ENCODE assay signal across 10 mouse cellular contexts in the genomic region with DNA sequence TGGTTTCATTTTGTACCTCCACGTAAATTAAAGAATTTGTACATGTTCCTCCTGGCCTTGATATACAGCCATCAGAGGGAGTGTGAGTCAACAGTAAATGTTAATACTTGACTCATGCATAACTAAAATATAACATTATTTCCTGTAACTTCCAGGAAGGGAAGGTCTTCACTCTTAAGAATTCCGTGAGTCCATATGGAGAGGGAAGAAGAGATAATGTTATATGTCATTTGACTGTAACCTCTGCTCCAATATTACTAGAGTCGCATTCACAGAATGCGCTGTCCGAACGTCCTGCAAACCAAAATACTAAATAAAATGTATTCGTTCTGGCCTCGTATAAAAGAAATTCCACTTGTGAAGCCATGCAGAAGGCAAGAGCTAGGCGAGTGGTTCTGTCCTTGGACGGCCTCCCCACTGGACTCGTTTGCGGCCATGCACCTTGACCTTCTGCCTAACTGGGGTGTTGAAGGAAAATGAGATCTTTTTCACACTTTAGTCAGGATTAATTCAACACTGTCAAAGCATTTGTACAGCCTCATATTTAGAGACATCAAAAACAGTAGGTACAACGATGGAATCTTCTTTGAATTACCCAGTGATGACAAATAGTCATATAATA.
DNase-seq lines count a peak whose midpoint lies in the region; ATAC-seq and TF ChIP-seq lines count a peak whose summit lies in the region.
"Had no signal": no experiment of that assay in that cellular context is flagged by ENCODE, and none has a peak within 500 bp of the region (broad histone marks: within the 10 kb centered on the region; RNA-seq: fewer than 3 reads in every experiment).

No protein-coding gene starts in this region.

- H3K9me3 ChIP-seq in heart, embryonic 13.5 days = no peaks in the 10 kb centered on the region
- H3K9me3 ChIP-seq in liver, embryonic 11.5 days (ENCODE audit: control insufficient read depth, low read length) = no peaks in the 10 kb centered on the region
- H3K9me3 ChIP-seq in liver, embryonic 12.5 days (replicated peaks) = no peaks in the 10 kb centered on the region
- H3K9me3 ChIP-seq in hindbrain, embryonic 14.5 days (ENCODE audit: control insufficient read depth, low read length) = no peaks in the 10 kb centered on the region
- H3K9me3 ChIP-seq in midbrain, embryonic 16.5 days (replicated peaks; ENCODE audit: control insufficient read depth, low read length, poor library complexity, severe bottlenecking) = no peaks in the 10 kb centered on the region
- H3K9me3 ChIP-seq in intestine, postnatal 0 days (ENCODE audit: control insufficient read depth) = no peaks in the 10 kb centered on the region

- H3K27ac ChIP-seq in heart, embryonic 13.5 days (replicated peaks) = peak overlapping the region; percentile 61; the same call in 1 of the 2 replicates
- no peak overlapping the region for H3K27ac ChIP-seq in liver, embryonic 11.5 days (ENCODE audit: low read depth, low read length)
- H3K27ac ChIP-seq in liver, embryonic 12.5 days = no peak overlapping the region
- H3K27ac ChIP-seq in hindbrain, embryonic 14.5 days = no peak overlapping the region
- 0 out of 2 replicates have a peak overlapping the region, but pooled peaks have one; percentile 7 for H3K27ac ChIP-seq in midbrain, embryonic 16.5 days (ENCODE audit: low read length)
- H3K27ac ChIP-seq in intestine, postnatal 0 days (ENCODE audit: low read depth, low read length) = no peak overlapping the region
- H3K27ac ChIP-seq: liver, embryonic 14.5 days had no signal

- H3K9ac ChIP-seq in heart, embryonic 13.5 days = no peak overlapping the region; the same call in 1 of the 2 replicates
- H3K9ac ChIP-seq in liver, embryonic 11.5 days (ENCODE audit: low read depth, low read length) = no peak overlapping the region
- no peak overlapping the region for H3K9ac ChIP-seq in liver, embryonic 12.5 days
- H3K9ac ChIP-seq in hindbrain, embryonic 14.5 days = no peak overlapping the region
- H3K9ac ChIP-seq in midbrain, embryonic 16.5 days (ENCODE audit: low read depth, low read length) = no peak overlapping the region; the same call in 1 of the 2 replicates
- no peak overlapping the region for H3K9ac ChIP-seq in intestine, postnatal 0 days (ENCODE audit: low read depth, low read length)
- H3K9ac ChIP-seq: liver, embryonic 14.5 days had no signal

- no peak for TF ChIP-seq CTCF in intestine, postnatal 0 days (IDR thresholded peaks at IDR 0.05; ENCODE audit: low read depth)

- H3K36me3 ChIP-seq in heart, embryonic 13.5 days = no peaks in the 10 kb centered on the region
- no peaks in the 10 kb centered on the region for H3K36me3 ChIP-seq in liver, embryonic 11.5 days (ENCODE audit: control insufficient read depth, insufficient read depth, low read length)
- no peaks in the 10 kb centered on the region for H3K36me3 ChIP-seq in liver, embryonic 12.5 days
- no peaks in the 10 kb centered on the region for H3K36me3 ChIP-seq in hindbrain, embryonic 14.5 days (replicated peaks; ENCODE audit: control insufficient read depth, insufficient read depth)
- no peaks in the 10 kb centered on the region for H3K36me3 ChIP-seq in midbrain, embryonic 16.5 days (ENCODE audit: control insufficient read depth, insufficient read depth, low read length)
- no peaks in the 10 kb centered on the region for H3K36me3 ChIP-seq in intestine, postnatal 0 days (ENCODE audit: control insufficient read depth, insufficient read depth)

- peaks cover 58% of the 10 kb centered on the region for H3K4me1 ChIP-seq in heart, embryonic 13.5 days
- H3K4me1 ChIP-seq in liver, embryonic 11.5 days (replicated peaks; ENCODE audit: control insufficient read depth, insufficient read depth, low read length) = 0 out of 2 replicates have a peak, but pooled peaks cover 2% of the 10 kb centered on the region
- H3K4me1 ChIP-seq in liver, embryonic 12.5 days = peaks cover 15% of the 10 kb centered on the region; the same call in 1 of the 2 replicates
- peaks cover 12% of the 10 kb centered on the region; the same call in 1 of the 2 replicates for H3K4me1 ChIP-seq in hindbrain, embryonic 14.5 days (replicated peaks; ENCODE audit: control insufficient read depth, insufficient read depth, low read length)
- peaks cover 17% of the 10 kb centered on the region for H3K4me1 ChIP-seq in midbrain, embryonic 16.5 days (ENCODE audit: control insufficient read depth, insufficient read depth, low read length)
- no peaks in the 10 kb centered on the region for H3K4me1 ChIP-seq in intestine, postnatal 0 days (replicated peaks; ENCODE audit: control insufficient read depth, insufficient read depth, low read length)

- H3K4me2 ChIP-seq in heart, embryonic 13.5 days = peak overlapping the region; percentile 64
- no peak overlapping the region for H3K4me2 ChIP-seq in liver, embryonic 11.5 days
- no peak overlapping the region for H3K4me2 ChIP-seq in liver, embryonic 12.5 days
- H3K4me2 ChIP-seq in hindbrain, embryonic 14.5 days (replicated peaks) = peak overlapping the region; percentile 36
- peak overlapping the region; percentile 52 for H3K4me2 ChIP-seq in midbrain, embryonic 16.5 days (ENCODE audit: low read length)
- no peak overlapping the region for H3K4me2 ChIP-seq in intestine, postnatal 0 days (replicated peaks; ENCODE audit: low read depth)

- WGBS in heart, embryonic 13.5 days = 80% methylated on average over 13 of the region's 13 CpGs
- WGBS in liver, embryonic 11.5 days = 89% methylated on average over 13 of the region's 13 CpGs
- 83% methylated on average over 13 of the region's 13 CpGs for WGBS in liver, embryonic 12.5 days (ENCODE audit: insufficient replicate concordance)
- 58% methylated on average over 13 of the region's 13 CpGs for WGBS in hindbrain, embryonic 14.5 days
- 54% methylated on average over 13 of the region's 13 CpGs for WGBS in midbrain, embryonic 16.5 days
- WGBS in intestine, postnatal 0 days = 86% methylated on average over 13 of the region's 13 CpGs

- ATAC-seq in heart, embryonic 13.5 days (ENCODE audit: extremely low read depth, insufficient number of reproducible peaks, low FRiP score, low TSS enrichment) = no peak
- ATAC-seq in liver, embryonic 11.5 days (replicated peaks; ENCODE audit: low FRiP score) = no peak
- ATAC-seq in liver, embryonic 12.5 days = no peak
- no peak for ATAC-seq in hindbrain, embryonic 14.5 days (ENCODE audit: low FRiP score)
- no peak for ATAC-seq in midbrain, embryonic 16.5 days
- no peak for ATAC-seq in intestine, postnatal 0 days

- peak overlapping the region; percentile 44 for H3K4me3 ChIP-seq in heart, embryonic 13.5 days
- H3K4me3 ChIP-seq in liver, embryonic 11.5 days (ENCODE audit: low read depth, low read length) = no peak overlapping the region
- H3K4me3 ChIP-seq in liver, embryonic 12.5 days = no peak overlapping the region
- 0 out of 2 replicates have a peak overlapping the region, but pooled peaks have one; percentile 12 for H3K4me3 ChIP-seq in hindbrain, embryonic 14.5 days (replicated peaks; ENCODE audit: low read length)
- H3K4me3 ChIP-seq in midbrain, embryonic 16.5 days (ENCODE audit: low read depth, low read length) = peak overlapping the region; percentile 31
- no peak overlapping the region for H3K4me3 ChIP-seq in intestine, postnatal 0 days (ENCODE audit: low read depth, low read length)

- no peak for DNase-seq in heart, adult 9 months (ENCODE audit: low spot score in 2 of 2)
- peak; percentile 20 for DNase-seq in liver, embryonic 11.5 days (ENCODE audit: low spot score)
- no peak for DNase-seq in hindbrain, embryonic 14.5 days (ENCODE audit: low spot score)
- no peak for DNase-seq in MN1 (ENCODE audit: low spot score)
- DNase-seq: gastrocnemius, postnatal 36 days had no signal

- H3K27me3 ChIP-seq in heart, embryonic 13.5 days (replicated peaks) = no peaks in the 10 kb centered on the region
- H3K27me3 ChIP-seq in liver, embryonic 11.5 days (replicated peaks; ENCODE audit: control insufficient read depth, insufficient read depth, low read length) = no peaks in the 10 kb centered on the region
- H3K27me3 ChIP-seq in liver, embryonic 12.5 days (replicated peaks) = no peaks in the 10 kb centered on the region
- H3K27me3 ChIP-seq in hindbrain, embryonic 14.5 days (ENCODE audit: control insufficient read depth, insufficient read depth, low read length) = no peaks in the 10 kb centered on the region
- H3K27me3 ChIP-seq in midbrain, embryonic 16.5 days (ENCODE audit: control insufficient read depth, insufficient read depth, low read depth, low read length) = no peaks in the 10 kb centered on the region
- H3K27me3 ChIP-seq in intestine, postnatal 0 days (replicated peaks; ENCODE audit: control insufficient read depth, insufficient read depth, low read length) = no peaks in the 10 kb centered on the region

Comparison
In these comparisons a context has a peak if more than half of its experiments do, and no peak if none do; other contexts are left out.
1. H3K27ac ChIP-seq: peak in heart, embryonic 13.5 days (single experiment) and midbrain, embryonic 16.5 days (single experiment); none in liver, embryonic 11.5 days (single experiment), liver, embryonic 12.5 days (single experiment), hindbrain, embryonic 14.5 days (single experiment) and intestine, postnatal 0 days (single experiment).
2. H3K4me2 ChIP-seq: peak in heart, embryonic 13.5 days (single experiment), hindbrain, embryonic 14.5 days (single experiment) and midbrain, embryonic 16.5 days (single experiment); none in liver, embryonic 11.5 days (single experiment), liver, embryonic 12.5 days (single experiment) and intestine, postnatal 0 days (single experiment).
3. H3K4me3 ChIP-seq: peak in heart, embryonic 13.5 days (single experiment), hindbrain, embryonic 14.5 days (single experiment) and midbrain, embryonic 16.5 days (single experiment); none in liver, embryonic 11.5 days (single experiment), liver, embryonic 12.5 days (single experiment) and intestine, postnatal 0 days (single experiment).